ENCODE assay signal across 12 mouse cellular contexts in genomic region chr12:3747583-3747982, GRCm38 (mm10).
"Had no signal": no experiment of that assay in that cellular context is flagged by ENCODE, and none has a peak within 500 bp of the region (broad histone marks: within the 10 kb centered on the region; RNA-seq: fewer than 3 reads in every experiment).

No protein-coding gene starts in this region.

- DNase-seq: kidney, adult 18-20 months; kidney, postnatal 25 days; layer of hippocampus, adult 9-11 months; layer of hippocampus, postnatal 36 days; liver, postnatal 0 days; lung, embryonic 14.5 days; right cerebral cortex, postnatal 14 days; right cerebral cortex, postnatal 4 days; thymus, postnatal 25 days had no signal

- ATAC-seq: liver, postnatal 0 days; lung, postnatal 0 days; midbrain, embryonic 13.5 days; midbrain, embryonic 16.5 days had no signal
